Mouse (Mus musculus): ENCODE results near the gene Gm17651.

Gene Gm17651

DNA sequence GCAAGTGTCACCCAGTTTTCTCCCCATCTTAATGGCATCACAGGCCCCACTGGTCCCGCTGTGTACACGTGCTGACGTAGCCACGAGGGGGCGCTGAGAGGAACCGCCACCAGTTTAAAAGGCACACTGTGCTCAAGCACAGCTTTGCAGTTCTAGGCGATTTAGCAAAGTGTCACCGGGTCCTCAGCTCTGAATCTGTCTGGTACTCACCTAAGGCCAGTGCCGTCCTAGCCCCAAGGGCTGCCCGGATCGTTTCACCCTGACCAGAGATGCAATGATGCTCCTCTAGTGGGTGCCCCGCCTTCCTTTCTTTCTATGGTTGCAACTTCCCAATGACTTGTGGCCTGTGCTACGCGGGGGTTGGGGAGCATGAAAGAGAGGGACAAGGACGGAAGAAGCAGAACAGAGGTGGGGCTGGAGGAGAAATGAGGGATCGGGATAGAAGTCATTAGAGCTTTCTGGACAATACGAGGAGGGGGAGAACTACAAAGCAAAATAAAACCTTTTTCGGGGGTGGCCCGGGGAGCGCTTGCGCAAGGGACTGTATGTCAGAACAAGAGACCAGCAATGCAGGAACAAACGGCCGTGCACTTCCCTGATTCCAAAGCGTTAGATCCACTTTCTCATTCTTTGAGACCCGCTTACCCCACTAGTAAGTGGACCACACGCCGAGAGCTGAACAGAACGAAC lies 6.3 kb upstream of the Gm17651 start:
- peak; percentile 79 for DNase-seq (ENCODE audit: low spot score)

DNA sequence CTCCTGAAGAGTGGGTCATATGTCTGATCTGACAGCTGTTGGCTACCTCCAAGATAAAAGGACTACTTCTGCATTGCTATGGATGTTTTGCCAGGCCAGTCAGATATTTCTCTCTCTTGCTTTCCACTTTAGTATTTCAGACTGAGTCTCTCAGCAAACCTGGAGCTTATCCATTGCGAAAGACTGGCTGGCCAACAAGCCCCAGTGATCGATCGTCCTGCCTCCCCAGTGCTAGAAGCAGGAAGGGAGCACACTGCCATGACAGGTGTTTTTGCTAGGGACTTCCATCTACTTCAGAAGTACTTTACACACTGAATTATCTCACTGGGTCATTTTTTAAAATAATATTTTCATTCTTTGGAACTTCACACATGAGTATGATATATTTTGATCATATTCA lies 3.9 kb upstream of the Gm17651 start:
- no peak for DNase-seq (ENCODE audit: low spot score)

DNA sequence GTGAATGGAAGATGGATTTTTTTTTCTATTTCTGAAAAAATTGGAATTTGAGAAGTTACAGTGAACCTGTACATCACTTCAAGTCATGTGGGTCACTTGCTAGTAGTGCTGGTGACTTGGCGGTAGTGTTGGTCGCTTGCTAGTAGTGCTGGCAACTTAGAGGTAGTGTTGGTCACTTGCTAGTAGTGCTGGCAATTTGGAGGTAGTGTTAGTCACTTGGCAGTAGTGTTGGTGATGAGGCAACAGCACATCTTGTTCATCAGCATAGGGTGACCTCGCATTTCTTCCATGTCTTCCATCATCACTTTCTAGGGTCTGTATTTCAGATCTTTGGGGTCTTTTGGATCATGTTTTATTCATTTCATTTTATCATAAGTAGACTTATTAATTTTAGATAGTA lies 1.6 kb upstream of the Gm17651 start:
- no peak for DNase-seq (ENCODE audit: low spot score)

DNA sequence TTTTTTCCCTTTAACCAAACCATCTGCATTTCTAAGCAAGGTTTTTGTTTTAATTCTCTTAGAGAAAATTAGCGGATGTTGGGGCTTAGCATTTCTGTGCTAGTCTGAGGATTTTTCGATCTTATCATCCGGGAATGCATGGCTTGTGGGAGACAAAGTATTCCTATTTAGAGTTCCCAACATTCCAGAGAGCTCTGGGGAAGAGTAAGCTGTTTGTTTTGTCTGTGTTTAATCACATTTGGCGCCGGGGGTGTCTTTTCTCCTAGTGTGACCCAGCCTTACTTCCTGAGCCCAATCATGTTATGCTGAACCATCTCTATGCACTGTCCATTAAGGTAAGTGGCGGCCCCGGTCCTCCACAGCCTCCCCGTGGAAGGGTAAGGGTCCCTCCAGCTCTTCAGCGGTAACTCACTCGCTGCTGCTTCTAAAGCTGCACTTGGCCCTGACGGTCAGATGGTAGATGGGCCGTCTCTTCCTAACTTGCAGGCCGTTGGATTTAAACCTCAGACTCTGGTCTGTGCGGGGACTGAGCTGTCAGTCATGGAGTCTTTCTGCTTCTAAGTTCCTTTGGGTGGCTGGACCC lies 7.3 kb downstream of the Gm17651 start:
- DNase-seq (ENCODE audit: low spot score), result no peak

DNA sequence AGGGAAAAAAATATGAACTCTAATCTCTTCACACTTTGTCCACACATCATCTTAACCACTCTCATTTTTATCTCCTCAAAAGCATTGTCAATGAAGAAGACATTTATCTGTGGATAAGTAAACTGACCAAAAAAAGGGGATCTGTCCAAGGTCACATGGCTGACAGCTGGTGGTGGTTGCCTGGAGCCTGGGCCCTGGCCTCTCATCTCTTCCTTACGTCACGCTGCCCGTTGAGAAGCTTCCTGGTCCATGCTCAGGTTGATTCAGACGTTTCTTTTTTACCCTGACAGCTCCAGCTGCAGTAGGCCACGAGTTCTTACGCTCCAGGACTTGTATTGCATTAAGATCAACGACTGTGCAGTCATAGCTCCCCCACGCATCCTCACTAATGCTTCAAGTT lies 8.3 kb downstream of the Gm17651 start:
- no peak for DNase-seq (ENCODE audit: low spot score)

DNA sequence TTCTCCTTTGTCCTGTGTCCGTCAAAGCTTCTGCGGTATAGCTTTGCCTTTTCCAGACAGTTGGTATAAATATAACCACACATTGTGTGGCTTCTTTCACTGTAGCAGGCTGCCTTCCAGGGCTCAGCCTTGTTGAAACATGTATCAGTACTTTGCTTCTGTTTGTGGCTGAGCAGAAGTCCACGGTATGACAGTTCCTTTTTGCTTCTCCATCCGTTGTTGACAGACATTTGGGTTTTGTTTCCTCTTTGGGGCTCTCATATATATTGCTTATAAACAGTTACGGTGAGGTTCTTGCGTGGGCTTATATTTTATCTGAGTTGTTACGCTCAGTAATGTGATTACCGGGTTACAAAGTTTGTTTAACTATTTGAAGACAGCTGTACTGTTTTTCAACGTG lies 9.0 kb downstream of the Gm17651 start:
- no peak for DNase-seq (ENCODE audit: low spot score)

DNA sequence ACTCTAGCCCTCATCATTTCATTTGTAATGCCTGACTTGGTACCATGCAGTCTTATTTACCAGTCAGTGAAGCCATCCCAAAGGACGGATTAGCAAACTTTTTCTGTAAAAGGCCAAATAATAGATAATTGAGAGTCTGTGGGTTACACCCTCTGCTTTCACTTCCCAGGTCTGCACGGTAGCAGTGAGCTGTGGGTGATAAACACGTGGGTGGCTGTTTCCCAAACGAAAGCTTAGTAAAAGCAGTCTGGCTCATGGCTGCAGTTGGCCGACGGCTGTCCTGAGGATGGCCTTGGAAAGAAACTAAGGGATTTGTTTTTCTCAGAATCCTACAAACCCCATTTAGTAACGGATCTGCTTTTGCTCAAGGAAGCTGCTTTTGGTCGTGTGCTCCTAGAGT lies 13.3 kb downstream of the Gm17651 start:
- no peak for DNase-seq (ENCODE audit: low spot score)

DNA sequence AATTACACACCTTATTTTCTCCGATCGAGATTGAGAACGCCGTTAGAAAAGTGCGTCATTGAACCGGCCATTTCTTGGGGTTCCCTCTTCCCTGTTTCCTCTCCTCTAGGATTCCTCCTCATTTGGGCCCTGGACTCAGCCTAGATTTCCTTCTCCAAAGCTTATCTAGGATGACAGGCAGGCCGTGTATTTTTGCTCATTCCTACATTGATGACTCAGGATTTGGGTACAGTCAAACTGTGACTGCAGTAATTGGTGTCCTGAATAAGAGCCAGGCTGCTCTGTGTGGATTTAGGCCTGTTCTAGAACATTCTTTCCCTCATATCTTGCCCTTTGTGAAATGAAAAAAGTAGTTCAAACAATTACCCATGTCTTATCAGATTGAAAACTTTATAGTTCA lies 14.7 kb downstream of the Gm17651 start:
- no peak for DNase-seq (ENCODE audit: low spot score)

DNA sequence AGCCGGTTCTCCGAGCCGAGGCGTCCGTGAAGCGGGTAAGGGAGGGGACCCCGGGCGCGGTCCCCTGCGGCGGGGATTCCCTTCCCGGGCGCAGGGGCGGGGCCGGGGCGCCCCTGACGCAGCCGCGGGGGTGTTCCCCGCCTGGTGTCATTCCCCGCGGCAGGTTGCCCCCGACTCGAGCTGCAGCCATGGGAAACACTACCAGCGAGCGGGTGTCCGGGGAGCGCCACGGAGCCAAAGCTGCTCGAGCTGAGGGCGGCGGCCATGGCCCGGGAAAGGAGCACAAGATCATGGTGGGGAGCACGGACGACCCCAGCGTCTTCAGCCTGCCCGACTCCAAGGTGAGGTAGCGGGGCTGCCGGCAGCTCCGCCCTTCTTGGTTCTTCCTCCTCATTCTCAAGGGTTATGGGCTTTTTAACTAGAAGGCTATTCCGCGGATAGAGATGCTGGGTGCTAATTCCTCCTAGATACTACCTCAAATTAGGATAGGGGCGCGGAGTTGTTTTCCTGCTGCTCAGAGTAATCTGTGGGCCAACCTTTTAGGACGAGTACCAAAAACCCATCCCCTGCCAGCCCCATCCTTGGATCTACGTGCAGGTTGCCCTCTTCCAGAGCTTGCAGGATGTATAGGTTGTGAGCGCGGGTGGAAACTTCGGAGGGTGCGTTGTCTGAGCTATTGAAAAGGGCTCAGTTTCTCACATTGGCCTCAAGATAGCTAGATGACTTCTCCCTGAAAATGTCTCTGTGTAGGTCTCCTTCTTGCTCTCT lies 15.9 kb downstream of the Gm17651 start:
- peak; percentile 72 for DNase-seq (ENCODE audit: low spot score)

DNA sequence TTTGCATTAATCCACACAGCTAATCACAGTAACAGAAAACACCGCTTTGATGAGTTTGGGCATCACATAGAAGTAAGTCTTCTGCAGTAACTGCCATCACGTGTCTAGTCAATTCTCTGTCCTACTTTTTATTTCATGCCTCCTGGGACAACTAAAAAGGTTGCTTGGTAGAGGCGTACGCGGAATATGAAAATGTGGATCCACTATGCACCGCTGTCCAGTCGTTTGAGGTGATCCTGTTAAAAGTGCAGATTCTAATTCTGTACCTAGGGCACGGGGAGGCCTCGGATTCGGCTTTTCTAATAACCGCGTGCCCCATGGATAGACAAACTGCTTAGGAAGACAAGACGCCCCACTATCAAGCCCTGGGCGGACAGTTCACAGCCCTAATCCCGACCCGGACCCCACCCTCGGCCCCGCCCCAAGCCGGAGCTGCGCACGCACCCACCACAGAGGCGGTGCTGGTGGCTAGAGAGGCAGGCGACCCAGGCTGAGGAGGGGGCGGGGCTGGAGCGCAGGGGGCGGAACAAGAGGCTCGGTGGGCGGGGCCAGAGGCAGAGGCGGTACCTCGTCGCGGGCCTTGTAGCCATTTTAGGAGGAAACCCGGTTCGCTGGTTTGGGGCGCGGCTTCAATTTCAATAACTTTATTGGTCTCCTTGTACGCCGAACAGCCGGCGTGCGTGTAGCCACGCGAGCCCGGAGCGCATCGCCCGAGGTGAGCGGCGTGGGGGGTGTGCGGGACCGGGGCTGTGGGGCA lies 16.7 kb downstream of the Gm17651 start, which contains the start of gene Prkab2:
TSS of gene Prkab2 (plus strand) at position 539 of the 757 bp plus-strand sequence.
- DNase-seq (ENCODE audit: low spot score), result peak; percentile 99

DNA sequence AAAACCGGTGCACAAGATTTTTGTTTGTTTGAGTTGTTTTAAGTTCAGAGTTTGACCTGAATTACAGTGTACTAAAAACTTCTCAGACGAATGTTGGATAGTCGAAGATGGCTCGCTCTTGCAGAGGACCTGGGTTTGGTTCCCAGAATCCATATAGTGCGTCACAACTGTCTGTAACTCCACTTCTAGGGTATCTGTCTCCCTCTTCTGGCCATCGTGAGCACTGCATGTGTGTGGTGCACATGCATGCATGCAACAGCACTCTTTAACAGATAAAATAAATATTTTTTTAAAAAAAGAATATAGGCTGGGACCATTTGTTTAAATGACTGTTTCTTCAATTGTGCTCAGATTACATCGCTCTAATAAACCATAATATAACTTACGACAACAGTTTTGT lies 19.6 kb downstream of the Gm17651 start:
- peak; percentile 43 for DNase-seq (ENCODE audit: low spot score)

DNA sequence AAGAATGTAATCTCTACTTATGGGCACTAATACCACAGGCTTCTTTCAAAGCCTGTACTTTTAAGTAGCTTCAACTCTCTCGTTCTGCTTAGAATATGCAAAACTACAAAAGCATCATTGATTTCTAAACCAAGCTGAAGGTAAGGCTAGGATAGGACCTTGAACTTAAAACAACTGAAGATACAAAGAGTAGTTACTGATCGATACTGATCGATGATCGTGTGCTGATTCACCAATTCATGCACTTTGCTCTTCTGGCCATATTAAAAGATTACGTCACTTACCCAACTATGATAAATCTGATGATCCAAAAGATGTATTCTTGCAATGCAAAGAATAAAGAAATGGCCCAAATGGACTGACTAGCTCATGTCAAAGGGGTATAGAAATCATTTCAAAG lies 20.7 kb downstream of the Gm17651 start:
- DNase-seq (ENCODE audit: low spot score), result no peak

DNA sequence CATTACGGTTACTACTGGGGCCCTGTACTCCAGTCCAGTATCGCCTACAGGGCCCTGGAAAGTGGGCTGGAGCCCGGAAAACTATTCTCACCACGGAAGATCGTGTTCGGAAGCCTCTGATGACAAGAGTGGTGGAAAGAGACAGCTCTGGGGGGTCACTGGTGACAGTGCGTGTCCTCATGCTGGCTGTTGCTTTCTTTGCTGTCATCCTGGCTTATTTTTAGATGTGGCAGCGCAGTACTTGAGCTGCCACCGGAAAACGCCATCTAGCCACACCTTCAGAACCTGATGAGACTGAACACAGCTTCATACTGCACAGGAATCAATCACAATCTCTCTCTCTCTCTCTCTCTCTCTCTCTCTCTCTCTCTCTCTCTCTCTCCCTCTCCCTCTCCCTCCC lies 22.9 kb downstream of the Gm17651 start:
- DNase-seq (ENCODE audit: low spot score), result no peak

DNA sequence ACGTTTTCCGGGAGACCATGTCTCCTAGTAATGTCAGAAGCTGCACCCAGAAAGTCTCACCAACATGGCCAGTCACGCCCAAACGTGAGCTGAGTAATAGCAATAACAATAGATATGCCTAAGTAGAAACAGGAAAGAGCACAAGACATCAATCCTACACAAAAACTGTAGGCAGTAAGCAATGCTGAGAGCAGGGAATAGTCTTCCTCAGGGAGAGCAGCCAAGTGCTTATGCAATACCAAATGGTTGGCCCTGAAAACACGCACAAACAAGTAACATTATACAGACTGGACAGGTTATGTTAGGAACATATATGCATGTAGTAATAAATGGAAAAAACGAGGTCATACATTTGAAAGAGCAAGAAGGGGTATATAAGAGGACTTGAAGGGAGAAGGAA lies 25.0 kb downstream of the Gm17651 start:
- no peak for DNase-seq (ENCODE audit: low spot score)

DNA sequence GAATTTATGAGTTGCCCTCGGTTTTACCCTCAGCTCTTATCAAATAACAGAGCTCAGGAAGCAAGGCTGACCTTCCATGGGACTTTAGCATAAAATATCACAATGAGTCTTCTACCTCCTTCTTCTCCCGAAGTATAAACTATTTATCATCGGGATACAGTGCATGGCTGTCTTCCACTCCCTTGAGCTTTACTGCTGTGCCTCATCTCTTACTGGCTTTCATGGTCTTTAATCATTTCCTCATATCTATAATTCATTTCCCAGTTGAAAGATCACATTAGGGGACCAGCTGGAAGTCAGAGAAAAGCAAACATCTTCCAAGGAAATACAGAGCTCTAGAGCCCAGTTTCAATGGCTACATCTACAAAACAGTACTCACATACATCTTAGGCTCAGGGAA lies 25.5 kb downstream of the Gm17651 start:
- no peak for DNase-seq (ENCODE audit: low spot score)

DNA sequence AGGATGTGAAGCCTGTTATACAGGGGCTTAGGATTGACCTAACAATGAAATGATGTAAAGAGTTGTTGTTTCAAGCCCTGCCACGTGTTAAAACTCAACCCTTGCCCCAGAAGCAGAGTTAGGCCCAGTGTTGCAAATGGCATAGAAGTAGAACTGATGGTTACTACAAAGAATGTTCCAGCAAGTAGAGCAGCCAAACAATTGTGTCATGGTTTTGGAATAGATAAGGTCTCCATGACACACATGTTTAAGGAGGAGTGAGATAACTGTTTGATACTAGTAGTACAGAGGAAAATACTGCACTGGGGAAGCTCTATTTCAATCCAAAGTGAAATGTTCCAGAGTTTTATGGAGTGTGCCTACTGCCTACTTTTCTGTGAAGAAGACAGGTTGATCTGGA lies 26.0 kb downstream of the Gm17651 start:
- no peak for DNase-seq (ENCODE audit: low spot score)

DNA sequence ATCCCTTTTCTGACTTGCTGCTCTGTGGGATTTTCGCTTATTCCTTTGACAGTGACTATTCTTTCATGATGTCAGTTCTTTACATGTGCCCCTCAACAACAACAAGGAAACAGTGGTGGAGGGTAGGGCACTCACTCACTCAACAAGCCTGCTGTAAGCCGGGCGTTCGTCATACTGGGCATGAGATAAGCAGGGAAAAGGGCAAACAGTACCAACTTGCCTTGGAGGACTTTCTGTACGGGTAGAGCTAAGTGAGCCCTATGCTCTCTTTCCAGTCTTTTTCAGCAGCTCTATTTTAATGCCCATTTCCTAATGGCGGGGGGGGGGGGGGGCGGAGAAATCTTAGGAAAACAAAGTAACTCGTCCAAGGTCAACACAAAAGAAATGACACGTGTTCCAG lies 32.5 kb downstream of the Gm17651 start:
- DNase-seq (ENCODE audit: low spot score), result no peak

DNA sequence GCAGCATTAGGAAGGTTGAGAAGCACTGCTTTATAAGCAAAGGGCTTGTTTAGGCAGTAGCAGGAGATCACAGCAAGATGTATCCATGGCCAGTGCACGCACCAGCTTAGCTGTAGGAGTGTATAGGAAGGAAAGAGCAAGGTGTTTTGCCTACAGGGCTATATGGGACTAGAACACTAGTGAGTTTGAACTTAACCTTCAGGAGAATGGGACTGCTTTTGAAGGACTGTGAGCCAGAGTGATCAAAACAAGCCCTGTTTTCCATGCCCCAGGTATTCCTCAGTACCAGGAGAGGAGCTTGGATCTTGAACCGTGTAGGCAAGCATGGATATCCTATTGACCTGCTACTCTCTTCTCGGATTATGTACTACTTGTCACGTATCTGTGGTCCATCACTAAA lies 33.1 kb downstream of the Gm17651 start:
- no peak for DNase-seq (ENCODE audit: low spot score)

DNA sequence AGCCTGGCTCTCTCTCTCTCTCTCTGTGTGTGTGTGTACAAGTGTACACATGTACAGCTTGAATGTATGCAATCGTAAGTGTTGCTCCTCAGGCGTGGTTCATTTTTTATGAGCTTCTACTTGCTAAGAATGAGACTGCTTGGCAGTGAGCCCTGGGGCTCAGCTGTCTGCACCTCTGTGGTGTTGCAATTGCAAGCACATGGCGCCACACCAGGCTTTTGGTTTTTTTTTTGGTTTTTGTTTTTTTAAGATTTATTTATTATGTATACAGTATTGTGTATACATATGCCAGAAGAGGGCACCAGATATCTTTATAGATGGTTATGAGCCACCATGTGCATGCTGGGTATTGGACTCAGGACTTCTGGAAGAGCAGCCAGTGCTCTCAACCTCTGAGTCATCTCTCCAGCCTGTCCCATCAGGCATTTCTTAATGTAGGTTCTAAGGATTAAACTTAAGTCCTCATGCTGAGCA lies 40.2 kb downstream of the Gm17651 start:
- peak; percentile 68 for DNase-seq (ENCODE audit: low spot score)

DNA sequence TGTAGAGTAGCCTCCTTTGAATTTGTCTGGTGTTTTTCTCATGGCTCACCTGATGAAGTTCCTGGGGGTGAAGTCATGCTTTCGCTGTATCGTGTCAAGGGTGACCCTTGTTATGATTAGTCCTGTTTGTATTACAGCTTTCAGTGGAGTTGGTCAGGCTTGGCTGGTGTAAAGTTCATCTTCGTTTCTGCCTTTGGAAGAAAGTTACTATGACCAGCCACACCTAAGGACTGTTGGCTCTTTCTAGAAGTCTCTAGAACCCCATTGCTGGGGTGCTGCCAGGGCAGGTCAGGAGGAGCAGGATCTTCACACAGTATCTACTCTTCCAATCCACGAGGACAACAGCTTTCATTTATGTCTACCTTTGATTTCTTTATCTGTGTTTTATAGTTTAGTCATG lies 41.0 kb downstream of the Gm17651 start:
- DNase-seq (ENCODE audit: low spot score), result no peak

DNA sequence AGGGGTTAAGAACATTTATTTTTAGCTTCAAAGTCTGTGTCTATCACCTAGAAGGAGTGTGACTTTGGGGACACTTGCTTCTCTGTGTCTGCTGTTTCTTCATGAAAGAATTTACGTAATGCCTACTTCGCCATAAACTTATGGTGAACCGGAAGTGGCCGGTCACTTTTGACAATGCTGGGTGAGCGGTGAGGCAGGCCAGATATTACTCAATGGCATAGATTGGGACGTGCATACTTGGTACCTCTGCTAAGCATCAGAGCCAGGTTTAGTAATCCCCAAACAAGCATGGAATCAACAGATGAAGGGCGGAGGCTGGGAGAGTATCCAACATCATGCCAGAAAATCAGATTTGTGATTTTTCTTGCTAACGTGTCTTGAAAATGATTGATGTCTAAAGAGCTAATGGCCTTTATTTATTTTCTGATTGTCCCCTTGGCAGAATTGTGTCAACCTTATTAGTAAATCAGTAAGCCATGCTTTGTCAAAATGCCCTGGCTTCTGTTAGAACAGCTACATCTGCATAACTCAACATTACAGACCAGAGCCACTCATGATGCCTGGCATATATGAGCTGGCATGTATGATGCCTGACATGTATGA lies 43.1 kb downstream of the Gm17651 start:
- no peak for DNase-seq (ENCODE audit: low spot score)

DNA sequence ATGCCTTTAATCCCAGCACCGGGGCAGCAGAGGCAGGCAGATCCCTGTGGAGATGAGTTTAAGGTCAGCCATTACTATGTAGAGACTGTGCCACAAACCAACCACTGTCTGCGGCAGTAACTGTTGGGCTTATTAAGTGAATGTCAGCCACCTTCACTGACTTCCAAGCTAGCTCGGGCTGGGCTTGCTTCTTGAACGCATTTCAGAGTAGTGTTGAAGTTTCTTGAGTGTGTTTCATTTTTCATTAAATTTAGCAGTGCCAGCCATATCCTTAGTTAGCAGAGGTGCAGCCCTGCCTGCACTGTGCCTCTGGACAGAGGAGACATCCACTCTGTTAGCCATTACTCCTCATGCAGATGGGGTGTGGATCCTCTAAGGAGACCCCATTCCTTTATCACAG lies 43.7 kb downstream of the Gm17651 start:
- no peak for DNase-seq (ENCODE audit: low spot score)

All from urinary bladder, postnatal 25 days (tissue).